8 mouse cellular contexts compared by ENCODE assay signal in the genomic region with DNA sequence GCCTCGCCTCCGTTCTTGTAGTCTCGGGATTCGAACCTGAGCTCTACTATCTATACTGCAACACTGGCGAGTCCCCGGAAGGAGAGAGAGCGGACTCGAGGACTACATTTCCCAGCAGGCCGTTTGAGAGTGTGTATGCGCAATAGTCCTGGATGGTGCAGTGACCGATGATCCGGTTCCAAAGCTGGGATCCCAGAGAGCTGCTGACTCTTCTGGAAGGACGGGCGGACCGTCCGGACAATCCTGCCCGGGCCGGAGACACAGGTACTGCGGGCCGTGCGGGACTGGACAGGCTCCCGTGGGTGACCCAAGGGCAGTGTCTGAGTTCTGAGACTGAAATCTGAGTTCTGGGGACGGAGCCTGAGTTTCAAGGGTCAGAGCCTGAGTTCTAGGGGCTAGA. TPM values are rescaled to one million over a fixed set of nuclear protein-coding genes. Genes with fewer than 3 reads are reported as not detected.
A peak's percentile ranks its signal among the peaks of the same experiment; 100 is the strongest.
DNase-seq lines count a peak whose midpoint lies in the region; ATAC-seq lines count a peak whose summit lies in the region.

No protein-coding gene starts in this region.

- 0 out of 2 replicates have a peak overlapping the region, but pooled peaks have one; percentile 52 for H3K27ac ChIP-seq in hindbrain, embryonic 13.5 days

- peaks cover 28% of the 10 kb centered on the region for H3K4me1 ChIP-seq in hindbrain, embryonic 13.5 days (replicated peaks)

- peaks cover 51% of the 10 kb centered on the region for H3K36me3 ChIP-seq in hindbrain, embryonic 13.5 days

- H3K27me3 ChIP-seq in hindbrain, embryonic 13.5 days, result no peaks in the 10 kb centered on the region

- H3K9ac ChIP-seq in hindbrain, embryonic 13.5 days, result peak overlapping the region; percentile 86

- peak; percentile 90 for DNase-seq in R1 (ENCODE audit: low read depth, low spot score)
- DNase-seq in cerebellum, postnatal 10 days, result peak; percentile 86 to 88
- peak; percentile 69 to 76 for DNase-seq in frontal cortex, postnatal 14 days (ENCODE audit: low spot score in 2 of 2)
- peak; percentile 70 to 92 for DNase-seq in layer of hippocampus, postnatal 14 days (ENCODE audit: low spot score in 2 of 2)
- peak; percentile 85 for DNase-seq in lung, postnatal 14 days
- DNase-seq in ovary, postnatal 36 days (ENCODE audit: low spot score), result peak; percentile 75
- DNase-seq in thymus, postnatal 14 days, result peak; percentile 74

- WGBS in hindbrain, embryonic 13.5 days, result 4% methylated on average over 23 of the region's 23 CpGs

- peak; percentile 33 for ATAC-seq in hindbrain, embryonic 13.5 days (ENCODE audit: low FRiP score)

- H3K4me3 ChIP-seq in hindbrain, embryonic 13.5 days, result peak overlapping the region; percentile 67

- H3K9me3 ChIP-seq in hindbrain, embryonic 13.5 days, result no peaks in the 10 kb centered on the region

- peak overlapping the region; percentile 82 for H3K4me2 ChIP-seq in hindbrain, embryonic 13.5 days

RNA-seq across cellular contexts. Expression of a gene that starts 1.3 kb away (rescaled TPM):
- 29.7 and 30.6 TPM in 2 replicates for polyA plus RNA-seq in hindbrain, embryonic 13.5 days (2015; fragmentation: Nextera tagmentation; extraction: Ambion mirVana)
- total RNA-seq in layer of hippocampus, postnatal 14 days (2021), result 10 to 100 TPM; 39.9 to 41.8 TPM

RNA-seq across cellular contexts. Expression of a gene that starts 1.3 kb away (rescaled TPM):
- 134 and 144 TPM in 2 replicates for polyA plus RNA-seq in hindbrain, embryonic 13.5 days (2015; fragmentation: Nextera tagmentation; extraction: Ambion mirVana)
- total RNA-seq in layer of hippocampus, postnatal 14 days (2021), result 10 to 100 TPM; 36.5 to 50.4 TPM

RNA-seq across cellular contexts. Expression of a gene that starts 15.3 kb away (rescaled TPM):
- polyA plus RNA-seq in hindbrain, embryonic 13.5 days (2015; fragmentation: Nextera tagmentation; extraction: Ambion mirVana), result 16.4 and 16.9 TPM in 2 replicates
- total RNA-seq in layer of hippocampus, postnatal 14 days (2021), result 100 to 1,000 TPM; 246 to 268 TPM

RNA-seq across cellular contexts. Expression of a gene that starts 23.3 kb away (rescaled TPM):
- polyA plus RNA-seq in hindbrain, embryonic 13.5 days (2015; fragmentation: Nextera tagmentation; extraction: Ambion mirVana), result 4.5 and 5.2 TPM in 2 replicates
- total RNA-seq in layer of hippocampus, postnatal 14 days (2021), result 1 to 10 TPM; 1.6 to 2.5 TPM

RNA-seq across cellular contexts. Expression of a gene that starts 24.7 kb away (rescaled TPM):
- polyA plus RNA-seq in hindbrain, embryonic 13.5 days (2015; fragmentation: Nextera tagmentation; extraction: Ambion mirVana), result 97.2 and 102 TPM in 2 replicates
- 100 to 1,000 TPM; 330 to 352 TPM for total RNA-seq in layer of hippocampus, postnatal 14 days (2021)

Comparison
In these comparisons a context has a peak if more than half of its experiments do, and no peak if none do; other contexts are left out.
1. Peak in every context shown above with its lines: DNase-seq, ATAC-seq, H3K4me3 ChIP-seq and H3K27ac ChIP-seq.